Mouse (Mus musculus): ENCODE results near the gene Rhbdl1. TPM values are rescaled to one million over a fixed set of nuclear protein-coding genes. Genes with fewer than 3 reads are reported as not detected.

Gene Rhbdl1
- polyA plus RNA-seq, 1 experiment from 2014 or later: 0.35 TPM

DNA sequence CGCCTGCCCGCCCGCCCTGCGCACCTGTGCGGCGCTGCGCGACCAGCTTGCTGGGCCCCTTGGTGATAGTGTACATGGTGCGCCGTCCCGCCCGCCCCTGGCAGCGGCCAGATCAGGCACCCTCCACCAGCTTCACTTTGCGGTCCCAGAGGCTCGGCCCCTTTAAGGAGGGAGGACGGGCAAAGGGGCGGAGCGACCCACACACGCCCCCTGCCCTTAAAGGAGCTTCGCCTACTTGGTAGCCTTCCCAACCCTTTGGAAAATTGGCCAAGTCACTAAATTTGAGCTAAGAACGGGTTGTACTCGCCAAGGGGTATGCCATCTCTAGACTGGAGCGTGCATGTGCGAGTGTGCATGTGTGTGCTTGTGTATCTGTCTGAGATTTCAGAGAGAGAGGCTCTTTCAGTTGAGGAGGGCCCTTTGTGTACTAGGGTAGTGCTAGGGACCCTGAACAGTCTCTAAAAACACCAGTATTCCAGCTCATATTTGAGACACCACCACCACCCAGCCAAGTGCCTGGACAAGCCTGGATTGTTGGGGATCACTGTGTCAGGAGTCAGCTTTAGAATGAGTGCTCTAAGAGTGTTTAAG lies 31.6 kb upstream of the Rhbdl1 start, which contains the start of gene Mcrip2:
TSS of gene Mcrip2 (minus strand) at position 164 of the 591 bp plus-strand sequence.
- no peaks in the 10 kb centered on the region for H3K9me3 ChIP-seq (ENCODE audit: low read length)
- peak within 1 kb of the TSS; percentile 96 for H3K4me2 ChIP-seq (ENCODE audit: low read depth, low read length)
- peak within 1 kb of the TSS; percentile 90 for H3K27ac ChIP-seq (ENCODE audit: low read depth)
- H3K36me3 ChIP-seq (replicated peaks; ENCODE audit: insufficient read depth, low read length): peaks cover 4% of the 10 kb centered on the region; the same call in 1 of the 2 replicates
- no peaks in the 10 kb centered on the region for H3K27me3 ChIP-seq (ENCODE audit: insufficient read depth, low read length)
- peak within 1 kb of the TSS; percentile 76 for H3K4me3 ChIP-seq (ENCODE audit: low read depth, low read length)
- TF ChIP-seq CTCF (IDR thresholded peaks at IDR 0.05; ENCODE audit: low read depth) (no peak; the same call in 1 of the 2 replicates), EP300 (IDR thresholded peaks at IDR 0.05; ENCODE audit: low read depth) (no peak)
- ATAC-seq (peak; percentile 80), DNase-seq (peak; percentile 79)
- WGBS (ENCODE audit: insufficient replicate concordance): under 1% methylated on average over 24 of the region's 24 CpGs
- peak within 1 kb of the TSS; percentile 83 for H3K9ac ChIP-seq (replicated peaks)
- H3K4me1 ChIP-seq (ENCODE audit: insufficient read depth): peaks cover 23% of the 10 kb centered on the region

GRCm38 (mm10) chr17:25867836-25868600 lies 30.9 kb upstream of the Rhbdl1 start:
- peak; percentile 64 for ATAC-seq

DNA sequence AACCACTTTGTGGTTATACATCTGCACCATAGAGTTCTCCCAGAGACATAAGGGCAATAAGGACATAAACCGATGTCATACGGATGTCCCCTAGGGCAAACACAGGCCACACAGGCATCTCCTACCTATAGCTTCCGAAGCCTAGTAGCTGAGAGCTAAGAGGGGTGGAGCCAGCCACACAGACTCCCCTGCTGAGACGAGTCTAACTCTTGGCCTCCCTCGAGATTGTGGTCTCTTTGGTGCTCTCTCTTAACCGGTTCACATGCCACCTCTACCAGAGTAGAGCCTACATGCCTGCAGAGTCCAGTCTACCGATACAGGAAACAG lies 30.4 kb upstream of the Rhbdl1 start:
- Histone ChIP-seq H3K4me2 (ENCODE audit: low read depth, low read length) (peak overlapping the region; percentile 96), H3K27ac (ENCODE audit: low read depth) (peak overlapping the region; percentile 90), H3K27me3 (ENCODE audit: insufficient read depth, low read length) (no peaks in the 10 kb centered on the region), H3K36me3 (replicated peaks; ENCODE audit: insufficient read depth, low read length) (peaks cover 4% of the 10 kb centered on the region; the same call in 1 of the 2 replicates), H3K9me3 (ENCODE audit: low read length) (no peaks in the 10 kb centered on the region), H3K4me3 (ENCODE audit: low read depth, low read length) (peak overlapping the region; percentile 76), H3K9ac (replicated peaks) (peak overlapping the region; percentile 83), H3K4me1 (ENCODE audit: insufficient read depth) (peaks cover 23% of the 10 kb centered on the region)
- WGBS (ENCODE audit: insufficient replicate concordance): 6% methylated on average over 7 of the region's 7 CpGs
- ATAC-seq (peak; percentile 17), DNase-seq (no peak)
- TF ChIP-seq EP300 (IDR thresholded peaks at IDR 0.05; ENCODE audit: low read depth): no peak
- no peak for TF ChIP-seq CTCF (IDR thresholded peaks at IDR 0.05; ENCODE audit: low read depth)

More at GRCm38 (mm10) chr17:25867836-25868600, 30.9 kb upstream of the Rhbdl1 start:
- Histone ChIP-seq H3K27ac (ENCODE audit: low read depth) (peak overlapping the region; percentile 90), H3K4me3 (ENCODE audit: low read depth, low read length) (peak overlapping the region; percentile 76), H3K9ac (replicated peaks) (peak overlapping the region; percentile 83), H3K27me3 (ENCODE audit: insufficient read depth, low read length) (no peaks in the 10 kb centered on the region), H3K9me3 (ENCODE audit: low read length) (no peaks in the 10 kb centered on the region), H3K4me1 (ENCODE audit: insufficient read depth) (peaks cover 23% of the 10 kb centered on the region), H3K36me3 (replicated peaks; ENCODE audit: insufficient read depth, low read length) (peaks cover 4% of the 10 kb centered on the region; the same call in 1 of the 2 replicates), H3K4me2 (ENCODE audit: low read depth, low read length) (peak overlapping the region; percentile 96)
- peak; percentile 61 for DNase-seq
- no peak for TF ChIP-seq CTCF (IDR thresholded peaks at IDR 0.05; ENCODE audit: low read depth)
- no peak for TF ChIP-seq EP300 (IDR thresholded peaks at IDR 0.05; ENCODE audit: low read depth)
- WGBS (ENCODE audit: insufficient replicate concordance): under 1% methylated on average over 41 of the region's 42 CpGs

- ATAC-seq (no peak), DNase-seq (no peak)
- TF ChIP-seq EP300 (IDR thresholded peaks at IDR 0.05; ENCODE audit: low read depth): no peak
- TF ChIP-seq CTCF (IDR thresholded peaks at IDR 0.05; ENCODE audit: low read depth): no peak
- Histone ChIP-seq H3K4me1 (ENCODE audit: insufficient read depth) (peaks cover 29% of the 10 kb centered on the region), H3K4me3 (ENCODE audit: low read depth, low read length) (no peak overlapping the region), H3K27ac (ENCODE audit: low read depth) (peak overlapping the region; percentile 26; the same call in 1 of the 2 replicates), H3K36me3 (replicated peaks; ENCODE audit: insufficient read depth, low read length) (peaks cover 4% of the 10 kb centered on the region; the same call in 1 of the 2 replicates), H3K4me2 (ENCODE audit: low read depth, low read length) (peak overlapping the region; percentile 96), H3K27me3 (ENCODE audit: insufficient read depth, low read length) (no peaks in the 10 kb centered on the region), H3K9me3 (ENCODE audit: low read length) (no peaks in the 10 kb centered on the region), H3K9ac (replicated peaks) (no peak overlapping the region)
- WGBS (ENCODE audit: insufficient replicate concordance): 83% methylated on average over 3 of the region's 3 CpGs
Observed at GRCm38 (mm10) chr17:25866172-25866571, 29.1 kb upstream of the Rhbdl1 start.

- H3K4me2 ChIP-seq (ENCODE audit: low read depth, low read length): no peak overlapping the region
- H3K4me1 ChIP-seq (ENCODE audit: insufficient read depth): peaks cover 35% of the 10 kb centered on the region
- H3K27me3 ChIP-seq (ENCODE audit: insufficient read depth, low read length): no peaks in the 10 kb centered on the region
- no peak overlapping the region for H3K9ac ChIP-seq (replicated peaks)
- ATAC-seq: no peak
- no peaks in the 10 kb centered on the region for H3K9me3 ChIP-seq (ENCODE audit: low read length)
- 88% methylated on average over 11 of the region's 11 CpGs for WGBS (ENCODE audit: insufficient replicate concordance)
- TF ChIP-seq EP300 (IDR thresholded peaks at IDR 0.05; ENCODE audit: low read depth) (no peak), CTCF (IDR thresholded peaks at IDR 0.05; ENCODE audit: low read depth) (no peak)
- H3K36me3 ChIP-seq (replicated peaks; ENCODE audit: insufficient read depth, low read length): peaks cover 4% of the 10 kb centered on the region; the same call in 1 of the 2 replicates
- H3K27ac ChIP-seq (ENCODE audit: low read depth): no peak overlapping the region
- DNase-seq: no peak
- H3K4me3 ChIP-seq (ENCODE audit: low read depth, low read length): no peak overlapping the region
Observed at GRCm38 (mm10) chr17:25865288-25865687, 28.2 kb upstream of the Rhbdl1 start.

GRCm38 (mm10) chr17:25864311-25864710 lies 27.2 kb upstream of the Rhbdl1 start:
- peaks cover 36% of the 10 kb centered on the region for H3K4me1 ChIP-seq (ENCODE audit: insufficient read depth)
- H3K4me2 ChIP-seq (ENCODE audit: low read depth, low read length): no peak overlapping the region
- 84% methylated on average over 14 of the region's 14 CpGs for WGBS (ENCODE audit: insufficient replicate concordance)
- no peak overlapping the region for H3K4me3 ChIP-seq (ENCODE audit: low read depth, low read length)
- no peaks in the 10 kb centered on the region for H3K27me3 ChIP-seq (ENCODE audit: insufficient read depth, low read length)
- no peak for TF ChIP-seq EP300 (IDR thresholded peaks at IDR 0.05; ENCODE audit: low read depth)
- no peak for TF ChIP-seq CTCF (IDR thresholded peaks at IDR 0.05; ENCODE audit: low read depth)
- H3K9ac ChIP-seq (replicated peaks): no peak overlapping the region
- peaks cover 4% of the 10 kb centered on the region; the same call in 1 of the 2 replicates for H3K36me3 ChIP-seq (replicated peaks; ENCODE audit: insufficient read depth, low read length)
- no peaks in the 10 kb centered on the region for H3K9me3 ChIP-seq (ENCODE audit: low read length)
- ATAC-seq (no peak), DNase-seq (no peak)
- H3K27ac ChIP-seq (ENCODE audit: low read depth): no peak overlapping the region
